Mouse (Mus musculus): Measurements from ENCODE around the gene Fbxo45.

Gene Fbxo45

GRCm38 (mm10) chr16:32246952-32247370 is at the start of gene Fbxo45, which contains the start of gene Wdr53:
Gene Fbxo45, minus strand, starts transcription at chr16:32247158.
Gene Wdr53, plus strand, starts transcription at chr16:32247227.
- peak; percentile 36; the same call in 1 of the 2 replicates for TF ChIP-seq GATA4 (IDR thresholded peaks at IDR 0.05; ENCODE audit: insufficient replicate concordance, low read length)

GRCm38 (mm10) chr16:32291821-32292220 is 44.9 kb upstream of the Fbxo45 start:
- TF ChIP-seq GATA4 (IDR thresholded peaks at IDR 0.05; ENCODE audit: insufficient replicate concordance, low read length) = no peak

- TF ChIP-seq GATA4 (IDR thresholded peaks at IDR 0.05; ENCODE audit: insufficient replicate concordance, low read length) = no peak
Observed at GRCm38 (mm10) chr16:32282608-32283007, 35.6 kb upstream of the Fbxo45 start.

DNA sequence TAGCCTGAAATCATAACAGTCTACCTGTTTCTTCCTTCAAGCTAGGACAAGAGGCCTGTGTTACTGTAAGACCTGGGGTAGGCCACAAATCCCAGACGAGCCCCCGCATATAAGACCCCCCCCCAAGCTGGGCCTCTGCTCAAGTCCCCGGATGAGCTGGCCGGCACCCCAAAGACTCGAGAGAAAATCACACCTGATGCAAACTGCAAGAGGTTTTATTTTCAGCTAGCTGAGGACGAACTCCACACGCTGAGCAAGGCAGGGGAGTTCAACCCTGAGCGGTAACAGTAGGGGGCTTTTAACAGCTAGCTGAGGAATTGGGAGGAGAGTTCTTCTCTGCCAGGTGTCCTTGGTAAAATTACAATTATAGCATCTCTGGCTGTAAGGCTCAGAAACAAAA is 33.3 kb upstream of the Fbxo45 start:
- no peak for TF ChIP-seq GATA4 (IDR thresholded peaks at IDR 0.05; ENCODE audit: insufficient replicate concordance, low read length)

- no peak for TF ChIP-seq GATA4 (IDR thresholded peaks at IDR 0.05; ENCODE audit: insufficient replicate concordance, low read length)
Observed at GRCm38 (mm10) chr16:32278396-32278795, 31.4 kb upstream of the Fbxo45 start.

DNA sequence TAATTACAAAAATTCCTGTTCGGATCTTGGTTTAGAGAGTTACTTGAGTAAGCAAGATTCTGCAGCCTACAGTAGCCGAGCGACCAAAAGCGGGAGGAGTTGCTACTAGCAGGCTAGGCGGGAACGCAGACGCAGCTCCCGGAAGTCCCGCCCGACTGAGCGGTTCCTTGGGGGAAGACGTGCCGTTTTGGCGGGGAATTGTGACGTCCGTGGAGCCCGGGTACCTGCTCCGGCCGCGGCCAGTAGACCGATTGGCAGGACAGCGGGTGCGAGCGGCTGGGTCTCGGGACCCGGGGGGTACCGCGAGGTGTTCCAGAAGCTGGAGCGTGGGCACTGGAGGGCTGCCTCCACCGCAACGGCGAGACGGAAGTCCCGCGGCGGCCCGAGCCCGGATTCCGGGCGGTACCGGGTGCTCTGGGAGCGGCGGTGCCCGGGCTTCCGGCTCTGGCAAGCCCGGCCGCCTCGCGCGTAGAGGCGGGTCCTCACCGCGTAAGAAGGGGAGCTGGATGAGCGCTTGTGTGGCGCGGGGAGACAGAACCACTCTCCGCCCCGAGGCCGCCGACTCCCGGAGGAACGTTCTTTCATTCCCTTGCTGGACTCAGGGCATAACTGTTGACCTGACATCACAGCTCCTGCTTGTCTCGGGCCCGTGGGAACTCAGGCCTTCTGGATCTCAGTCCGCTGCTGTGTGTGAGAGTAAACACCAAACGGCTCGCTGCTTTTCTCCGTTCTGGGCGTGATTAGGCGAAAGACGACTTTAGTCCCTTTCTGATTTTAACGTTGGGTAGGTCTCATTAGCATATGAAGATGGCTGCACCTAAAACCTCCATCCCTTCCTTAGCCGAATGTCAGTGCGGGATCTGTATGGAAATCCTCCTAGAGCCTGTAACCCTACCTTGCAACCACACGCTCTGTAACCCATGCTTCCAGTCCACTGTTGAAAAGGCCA is 30.6 kb upstream of the Fbxo45 start, which contains the start of gene Rnf168:
Gene Rnf168 (plus strand): TSS at position 152 of the 949 bp plus-strand sequence.
- TF ChIP-seq GATA4 (IDR thresholded peaks at IDR 0.05; ENCODE audit: insufficient replicate concordance, low read length) = no peak

DNA sequence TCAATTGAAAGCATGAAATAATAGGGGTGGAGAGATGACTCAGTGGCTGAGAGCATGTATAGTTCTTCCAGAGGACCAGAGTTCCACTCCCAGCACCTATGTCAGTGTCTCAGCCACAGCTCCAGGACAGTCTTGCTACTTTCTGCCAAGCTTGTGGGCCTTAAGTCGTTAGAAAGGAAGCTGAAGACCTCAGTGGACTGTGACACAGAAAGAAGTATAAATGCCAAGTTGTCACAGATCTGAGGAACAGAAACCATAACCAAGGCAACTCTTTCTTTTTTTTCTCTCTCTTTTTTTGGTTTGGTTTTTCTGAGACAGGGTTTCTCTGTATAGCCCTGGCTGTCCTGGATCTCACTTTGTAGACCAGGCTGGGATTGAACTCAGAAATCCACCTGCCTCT is 28.9 kb upstream of the Fbxo45 start:
- no peak for TF ChIP-seq GATA4 (IDR thresholded peaks at IDR 0.05; ENCODE audit: insufficient replicate concordance, low read length)

DNA sequence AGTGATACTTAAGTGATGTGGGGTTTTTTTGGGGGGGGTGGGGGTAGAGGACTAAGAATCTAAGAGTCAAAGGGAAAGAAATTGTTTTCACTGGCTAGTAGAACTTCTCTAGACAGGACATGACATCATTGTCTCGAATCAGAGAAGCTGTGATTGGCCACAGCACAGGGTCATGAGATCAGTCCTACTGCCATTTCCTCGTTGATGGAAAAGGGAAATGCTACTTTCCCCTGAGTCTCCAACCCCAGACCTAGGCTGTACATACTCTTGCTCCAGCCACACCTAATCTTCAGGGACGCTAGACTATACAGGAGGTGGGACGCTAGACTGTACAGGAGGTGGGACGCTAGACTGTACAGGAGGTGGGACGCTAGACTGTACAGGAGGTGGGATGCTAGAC is 28.1 kb upstream of the Fbxo45 start:
- no peak for TF ChIP-seq GATA4 (IDR thresholded peaks at IDR 0.05; ENCODE audit: insufficient replicate concordance, low read length)

DNA sequence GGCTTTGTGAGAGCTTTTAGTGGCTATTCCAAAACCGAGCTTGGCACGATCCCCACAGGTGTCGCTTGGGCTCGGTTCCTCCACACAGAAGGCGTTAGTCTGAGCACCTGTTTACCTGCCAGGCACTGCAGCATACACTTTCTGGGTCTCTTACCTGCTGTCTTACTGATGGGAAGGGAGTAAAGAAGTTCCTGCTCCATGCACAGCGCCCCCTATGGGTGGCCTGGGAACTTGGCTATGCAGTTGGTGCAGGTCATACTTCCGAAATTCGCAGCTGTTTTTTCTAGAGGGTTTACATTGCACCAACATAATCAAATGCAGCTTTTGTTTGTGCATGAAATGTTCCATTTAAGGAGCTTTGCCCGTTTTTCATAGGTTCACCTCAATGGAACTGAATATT is 26.4 kb upstream of the Fbxo45 start:
- no peak for TF ChIP-seq GATA4 (IDR thresholded peaks at IDR 0.05; ENCODE audit: insufficient replicate concordance, low read length)

GRCm38 (mm10) chr16:32271291-32271690 is 24.3 kb upstream of the Fbxo45 start, which contains the start of gene Smco1:
Gene Smco1, plus strand, starts transcription at chr16:32271468.
- TF ChIP-seq GATA4 (IDR thresholded peaks at IDR 0.05; ENCODE audit: insufficient replicate concordance, low read length) = no peak

- no peak; the same call in 1 of the 2 replicates for TF ChIP-seq GATA4 (IDR thresholded peaks at IDR 0.05; ENCODE audit: insufficient replicate concordance, low read length)
Observed at GRCm38 (mm10) chr16:32246351-32246791, 587 bp downstream of the Fbxo45 start.

GRCm38 (mm10) chr16:32243901-32244300 is 3.1 kb downstream of the Fbxo45 start:
- TF ChIP-seq GATA4 (IDR thresholded peaks at IDR 0.05; ENCODE audit: insufficient replicate concordance, low read length) = no peak

GRCm38 (mm10) chr16:32239428-32240312 is 7.3 kb downstream of the Fbxo45 start:
- TF ChIP-seq GATA4 (IDR thresholded peaks at IDR 0.05; ENCODE audit: insufficient replicate concordance, low read length) = no peak

- no peak for TF ChIP-seq GATA4 (IDR thresholded peaks at IDR 0.05; ENCODE audit: insufficient replicate concordance, low read length)
Observed at GRCm38 (mm10) chr16:32237930-32238680, 8.9 kb downstream of the Fbxo45 start.

GRCm38 (mm10) chr16:32222399-32222798 is 24.6 kb downstream of the Fbxo45 start:
- no peak for TF ChIP-seq GATA4 (IDR thresholded peaks at IDR 0.05; ENCODE audit: insufficient replicate concordance, low read length)
